Comparison of ENCODE assay signal across 1 mouse cellular context in the genomic region with DNA sequence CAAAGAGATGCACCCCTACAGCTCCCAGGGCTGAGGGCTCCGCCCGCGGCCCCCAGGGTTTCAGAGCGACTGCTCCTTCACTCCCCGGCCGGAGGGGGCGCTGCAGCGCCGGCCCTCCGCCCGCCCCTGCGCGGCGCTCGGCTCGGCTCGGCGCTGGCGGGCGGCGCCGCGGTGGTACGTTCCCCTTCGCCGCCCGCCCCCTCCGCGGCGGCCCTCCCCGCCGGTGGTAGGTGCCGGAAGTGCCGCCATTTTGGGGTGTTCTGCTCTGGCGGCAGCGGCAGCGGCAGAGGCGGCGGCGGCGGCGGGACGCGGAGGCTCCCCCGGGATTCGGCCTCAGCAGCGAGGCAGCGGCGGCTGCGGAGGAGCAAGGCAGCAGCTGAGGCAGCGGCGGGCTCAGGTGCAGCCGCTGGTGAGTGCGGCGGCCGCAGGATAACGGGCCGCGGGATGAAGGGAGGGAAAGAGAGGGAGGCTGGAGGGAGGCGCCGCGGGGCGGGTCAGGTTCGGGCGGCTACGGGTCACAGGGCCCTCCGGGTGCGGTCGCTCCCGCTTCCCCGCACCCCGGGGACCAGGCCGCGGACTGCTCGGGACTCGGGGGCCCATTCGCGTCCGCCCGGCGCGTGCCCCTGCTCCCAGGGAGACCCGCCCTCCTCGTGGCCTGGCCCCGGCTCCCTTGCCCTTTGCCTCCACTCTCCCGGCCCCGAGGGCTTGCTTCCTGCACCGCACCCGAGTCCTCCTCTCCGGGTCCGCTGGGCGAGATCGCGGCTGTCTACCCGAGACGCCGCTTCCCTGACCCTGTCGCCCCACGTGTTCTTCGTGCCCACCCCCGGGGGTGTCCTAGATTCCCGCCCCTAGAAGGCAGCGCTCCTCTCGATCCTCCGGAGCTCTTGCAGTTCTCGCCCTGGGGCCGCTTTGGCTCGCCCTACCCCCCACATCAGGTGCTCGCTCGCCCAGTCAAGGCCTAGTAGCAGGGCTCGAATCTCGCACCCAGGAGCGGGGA.
TF ChIP-seq lines count a peak whose summit lies in the region.

Gene Celf1, plus strand, starts transcription at position 150 of the 997 bp plus-strand sequence.

TF ChIP-seq in MEL, 35 proteins besides CTCF, POLR2A, EP300 and RAD21 (continued from another document):
- TF ChIP-seq NELFE (IDR thresholded peaks at IDR 0.05; ENCODE audit: low read depth, low read length) = peak; percentile 76
- no peak for TF ChIP-seq SMC3 (IDR thresholded peaks at IDR 0.05; ENCODE audit: low read depth, low read length)
- 0 out of 2 replicates have a peak, but pooled peaks have one; percentile 71 for TF ChIP-seq ZMIZ1 (IDR thresholded peaks at IDR 0.05; ENCODE audit: low read depth, low read length)
- no peak; the same call in 1 of the 2 replicates for TF ChIP-seq KAT2A (conservative IDR thresholded peaks at IDR 0.05; ENCODE audit: low read depth, low read length)
- no peak for TF ChIP-seq CHD2 (IDR thresholded peaks at IDR 0.05; ENCODE audit: low read length)
- no peak for TF ChIP-seq RCOR1 (IDR thresholded peaks at IDR 0.05; ENCODE audit: low read depth, low read length)
- no peak for TF ChIP-seq BHLHE40 (IDR thresholded peaks at IDR 0.05; ENCODE audit: borderline replicate concordance, low read depth, low read length)
- TF ChIP-seq GABPA (IDR thresholded peaks at IDR 0.05; ENCODE audit: low read depth, low read length) = no peak
- no peak for TF ChIP-seq USF2 (IDR thresholded peaks at IDR 0.05; ENCODE audit: borderline replicate concordance in 1 of 2, insufficient read depth in 1 of 2, low read depth in 1 of 2, low read length in 2 of 2)
